Mouse (Mus musculus) stomach, postnatal 0 days (tissue): ENCODE data around the gene Rps6kc1.

ENCODE experiments used
- CTCF ChIP-seq: IDR thresholded peaks from 2 replicates; pipeline ENCODE4 v1.5.1; 2016; ENCODE audit warnings: antibody characterized with exemption, low read depth, mild to moderate bottlenecking, moderate library complexity
- EP300 ChIP-seq: optimal IDR thresholded peaks from 2 replicates; pipeline ENCODE3; 2016; ENCODE audit warnings: antibody characterized with exemption

DNA sequence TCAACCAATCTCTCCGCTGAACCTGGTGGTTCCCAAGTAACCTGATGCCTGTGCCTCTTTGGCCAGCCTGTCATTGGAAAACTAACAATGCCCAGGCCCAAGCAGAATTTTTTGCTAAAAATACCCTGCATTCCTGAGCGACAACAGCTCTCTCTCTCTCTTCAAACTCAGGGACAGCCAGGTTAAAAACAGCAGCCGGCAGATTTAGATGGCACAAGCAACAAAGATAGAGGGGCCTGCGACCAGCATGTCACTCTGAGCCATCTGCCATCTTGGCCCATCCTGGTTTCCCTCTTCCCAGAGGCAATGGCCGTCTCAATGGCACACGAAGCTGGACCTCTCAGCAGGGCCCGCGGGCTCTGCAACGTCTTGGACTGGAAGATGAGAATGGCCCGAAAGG is 242.5 kb downstream of the Rps6kc1 start:
- no peak for TF ChIP-seq CTCF
- no peak for TF ChIP-seq EP300
